Mouse (Mus musculus): ENCODE data around the gene Mael. TPM values are rescaled to one million over a fixed set of nuclear protein-coding genes. Genes with fewer than 3 reads are reported as not detected.

The Mael gene
- polyA plus RNA-seq, 1 experiment from 2014 or later, result 0.22 TPM

GRCm38 (mm10) chr1:166167405-166167804, 71.1 kb downstream of the Mael start:
- no peaks in the 10 kb centered on the region for H3K9me3 ChIP-seq (replicated peaks)
- no peak overlapping the region for H3K4me2 ChIP-seq
- H3K36me3 ChIP-seq, result no peaks in the 10 kb centered on the region
- H3K4me3 ChIP-seq (replicated peaks), result no peak overlapping the region
- no peaks in the 10 kb centered on the region for H3K4me1 ChIP-seq
- no peak overlapping the region for H3K9ac ChIP-seq (replicated peaks)
- no peak overlapping the region for H3K27ac ChIP-seq (replicated peaks)
- no peak for ATAC-seq (ENCODE audit: low FRiP score)
- WGBS, result 48% methylated on average over 4 of the region's 4 CpGs
- H3K27me3 ChIP-seq (replicated peaks), result no peaks in the 10 kb centered on the region

GRCm38 (mm10) chr1:166165159-166165558, 73.4 kb downstream of the Mael start:
- no peaks in the 10 kb centered on the region for H3K9me3 ChIP-seq (replicated peaks)
- H3K4me3 ChIP-seq (replicated peaks), result no peak overlapping the region
- 88% methylated on average over 9 of the region's 9 CpGs for WGBS
- no peak overlapping the region for H3K9ac ChIP-seq (replicated peaks)
- ATAC-seq (ENCODE audit: low FRiP score), result no peak
- no peak overlapping the region for H3K27ac ChIP-seq (replicated peaks)
- no peaks in the 10 kb centered on the region for H3K36me3 ChIP-seq
- peaks cover 3% of the 10 kb centered on the region; the same call in 1 of the 2 replicates for H3K27me3 ChIP-seq (replicated peaks)
- H3K4me1 ChIP-seq, result peaks cover 4% of the 10 kb centered on the region; the same call in 1 of the 2 replicates
- H3K4me2 ChIP-seq, result no peak overlapping the region

GRCm38 (mm10) chr1:166164580-166164979, 74.0 kb downstream of the Mael start:
- Histone ChIP-seq H3K4me2 (no peak overlapping the region), H3K27ac (replicated peaks) (no peak overlapping the region), H3K4me3 (replicated peaks) (no peak overlapping the region), H3K9me3 (replicated peaks) (no peaks in the 10 kb centered on the region), H3K36me3 (no peaks in the 10 kb centered on the region), H3K9ac (replicated peaks) (no peak overlapping the region), H3K4me1 (peaks cover 4% of the 10 kb centered on the region; the same call in 1 of the 2 replicates), H3K27me3 (replicated peaks) (peaks cover 8% of the 10 kb centered on the region; the same call in 1 of the 2 replicates)
- no peak for ATAC-seq (ENCODE audit: low FRiP score)
- 94% methylated on average over 14 of the region's 14 CpGs for WGBS

- WGBS, result 19% methylated on average over 24 of the region's 24 CpGs
- H3K4me1 ChIP-seq, result peaks cover 4% of the 10 kb centered on the region; the same call in 1 of the 2 replicates
- H3K27ac ChIP-seq (replicated peaks), result no peak overlapping the region
- no peaks in the 10 kb centered on the region for H3K36me3 ChIP-seq
- H3K4me2 ChIP-seq, result peak overlapping the region; percentile 52
- peak overlapping the region; percentile 42 for H3K9ac ChIP-seq (replicated peaks)
- ATAC-seq (ENCODE audit: low FRiP score), result peak; percentile 76
- no peaks in the 10 kb centered on the region for H3K9me3 ChIP-seq (replicated peaks)
- H3K27me3 ChIP-seq (replicated peaks), result peaks cover 18% of the 10 kb centered on the region
- peak overlapping the region; percentile 22 for H3K4me3 ChIP-seq (replicated peaks)
Measured at GRCm38 (mm10) chr1:166160569-166161445, 77.7 kb downstream of the Mael start.

- H3K9ac ChIP-seq (replicated peaks), result peak overlapping the region; percentile 42
- peak overlapping the region; percentile 52 for H3K4me2 ChIP-seq
- H3K36me3 ChIP-seq, result no peaks in the 10 kb centered on the region
- H3K27me3 ChIP-seq (replicated peaks), result peaks cover 25% of the 10 kb centered on the region
- H3K4me3 ChIP-seq (replicated peaks), result peak overlapping the region; percentile 22; the same call in 1 of the 2 replicates
- no peak overlapping the region for H3K27ac ChIP-seq (replicated peaks)
- ATAC-seq (ENCODE audit: low FRiP score), result 0 out of 2 replicates have a peak, but pooled peaks have one; percentile 2
- 56% methylated on average over 5 of the region's 5 CpGs for WGBS
- H3K9me3 ChIP-seq (replicated peaks), result no peaks in the 10 kb centered on the region
- peaks cover 4% of the 10 kb centered on the region; the same call in 1 of the 2 replicates for H3K4me1 ChIP-seq
Measured at GRCm38 (mm10) chr1:166160111-166160510, 78.4 kb downstream of the Mael start.

GRCm38 (mm10) chr1:166158664-166159063, 79.9 kb downstream of the Mael start:
- Histone ChIP-seq H3K4me1 (peaks cover 11% of the 10 kb centered on the region), H3K9me3 (replicated peaks) (no peaks in the 10 kb centered on the region), H3K36me3 (no peaks in the 10 kb centered on the region), H3K4me2 (no peak overlapping the region), H3K27ac (replicated peaks) (no peak overlapping the region), H3K4me3 (replicated peaks) (no peak overlapping the region), H3K27me3 (replicated peaks) (peaks cover 33% of the 10 kb centered on the region), H3K9ac (replicated peaks) (no peak overlapping the region)
- WGBS, result 66% methylated on average over 9 of the region's 9 CpGs
- ATAC-seq (ENCODE audit: low FRiP score), result no peak

GRCm38 (mm10) chr1:166157712-166158111, 80.8 kb downstream of the Mael start:
- Histone ChIP-seq H3K36me3 (no peaks in the 10 kb centered on the region), H3K9me3 (replicated peaks) (no peaks in the 10 kb centered on the region), H3K27me3 (replicated peaks) (peaks cover 33% of the 10 kb centered on the region), H3K4me3 (replicated peaks) (no peak overlapping the region), H3K4me2 (no peak overlapping the region), H3K27ac (replicated peaks) (no peak overlapping the region), H3K9ac (replicated peaks) (no peak overlapping the region), H3K4me1 (peaks cover 16% of the 10 kb centered on the region)
- 82% methylated on average over 12 of the region's 12 CpGs for WGBS
- ATAC-seq (ENCODE audit: low FRiP score), result no peak

- Histone ChIP-seq H3K27me3 (replicated peaks) (peaks cover 30% of the 10 kb centered on the region), H3K4me3 (replicated peaks) (no peak overlapping the region), H3K36me3 (no peaks in the 10 kb centered on the region), H3K9me3 (replicated peaks) (no peaks in the 10 kb centered on the region), H3K4me1 (peaks cover 12% of the 10 kb centered on the region), H3K27ac (replicated peaks) (no peak overlapping the region), H3K9ac (replicated peaks) (no peak overlapping the region), H3K4me2 (no peak overlapping the region)
- ATAC-seq (ENCODE audit: low FRiP score), result no peak
- whole genome bisulfite sequencing, result 58% methylated on average over 10 of the region's 10 CpGs
Measured at GRCm38 (mm10) chr1:166155113-166155494, 83.4 kb downstream of the Mael start.

- H3K4me3 ChIP-seq (replicated peaks), result no peak overlapping the region; the same call in 1 of the 2 replicates
Measured at GRCm38 (mm10) chr1:166154162-166155112, 84.1 kb downstream of the Mael start.

GRCm38 (mm10) chr1:166153351-166154120, 85.0 kb downstream of the Mael start:
- H3K4me1 ChIP-seq, result peaks cover 12% of the 10 kb centered on the region
- no peak overlapping the region for H3K4me3 ChIP-seq (replicated peaks)
- H3K36me3 ChIP-seq, result no peaks in the 10 kb centered on the region
- H3K27ac ChIP-seq (replicated peaks), result no peak overlapping the region
- no peaks in the 10 kb centered on the region for H3K9me3 ChIP-seq (replicated peaks)
- no peak overlapping the region for H3K9ac ChIP-seq (replicated peaks)
- ATAC-seq (ENCODE audit: low FRiP score), result peak; percentile 70
- WGBS, result 13% methylated on average over 18 of the region's 18 CpGs
- H3K27me3 ChIP-seq (replicated peaks), result peaks cover 16% of the 10 kb centered on the region
- H3K4me2 ChIP-seq, result peak overlapping the region; percentile 27; the same call in 1 of the 2 replicates

More at GRCm38 (mm10) chr1:166154162-166155112, 84.1 kb downstream of the Mael start:
- Histone ChIP-seq H3K4me2 (peak overlapping the region; percentile 51), H3K9me3 (replicated peaks) (no peaks in the 10 kb centered on the region), H3K36me3 (no peaks in the 10 kb centered on the region), H3K27ac (replicated peaks) (no peak overlapping the region), H3K4me1 (peaks cover 12% of the 10 kb centered on the region), H3K9ac (replicated peaks) (no peak overlapping the region), H3K27me3 (replicated peaks) (peaks cover 24% of the 10 kb centered on the region)
- peak; percentile 72 for ATAC-seq (ENCODE audit: low FRiP score)
- 19% methylated on average over 29 of the region's 29 CpGs for WGBS

GRCm38 (mm10) chr1:166152034-166152433, 86.5 kb downstream of the Mael start:
- no peak overlapping the region for H3K27ac ChIP-seq (replicated peaks)
- H3K4me1 ChIP-seq, result peaks cover 12% of the 10 kb centered on the region
- no peaks in the 10 kb centered on the region for H3K9me3 ChIP-seq (replicated peaks)
- H3K36me3 ChIP-seq, result no peaks in the 10 kb centered on the region
- ATAC-seq (ENCODE audit: low FRiP score), result no peak
- no peak overlapping the region for H3K4me2 ChIP-seq
- no peak overlapping the region for H3K4me3 ChIP-seq (replicated peaks)
- H3K9ac ChIP-seq (replicated peaks), result no peak overlapping the region
- peaks cover 16% of the 10 kb centered on the region for H3K27me3 ChIP-seq (replicated peaks)
- 89% methylated on average over 10 of the region's 10 CpGs for WGBS

Measured in neural tube, embryonic 15.5 days (tissue).